Mouse (Mus musculus) intestine, embryonic 14.5 days (tissue): ENCODE measurements around the gene Slc22a14. TPM values are rescaled to one million over a fixed set of nuclear protein-coding genes. Genes with fewer than 3 reads are reported as not detected.
"Not testable (repeated sequence)": the region's sequence is repeated elsewhere in the genome, so short reads cannot be mapped to it uniquely, and the experiment has no call there.

Source experiments
- ATAC-seq: fragments of 200-750 bp; cut with Nextera tagmentation; replicated peaks from 2 replicates; pipeline ENCODE4 v1.8.0; 2017; ENCODE audit warnings: low read depth, moderate number of reproducible peaks, moderate TSS enrichment, moderate library complexity; ENCODE audit not compliant: low FRiP score, low TSS enrichment
- DNase-seq: peaks from one replicate; pipeline ENCODE4 v3.0.0-alpha.2; 2018; ENCODE audit warnings: low spot score
- H3K27ac ChIP-seq: fragments of 300-500 bp; sonication (generic); 2 replicates; pipeline ENCODE4 v1.5.1; 2014; ENCODE audit warnings: low read depth, mild to moderate bottlenecking, control low read depth
- H3K27me3 ChIP-seq: fragments of 300-500 bp; sonication (generic); replicated peaks from 2 replicates; pipeline ENCODE4 v1.6.1; 2014; ENCODE audit warnings: low read length, control low read depth; ENCODE audit not compliant: control insufficient read depth, insufficient read depth
- H3K36me3 ChIP-seq: fragments of 300-500 bp; sonication (generic); 2 replicates; pipeline ENCODE4 v1.6.1; 2014; ENCODE audit warnings: low read length, control low read depth; ENCODE audit not compliant: control insufficient read depth, insufficient read depth
- H3K4me1 ChIP-seq: fragments of 300-500 bp; sonication (generic); replicated peaks from 2 replicates; pipeline ENCODE4 v1.6.1; 2014; ENCODE audit warnings: low read length, control low read depth, mixed read lengths; ENCODE audit not compliant: control insufficient read depth, insufficient read depth
- H3K4me2 ChIP-seq: fragments of 300-500 bp; sonication (generic); 2 replicates; pipeline ENCODE4 v1.6.1; 2014; ENCODE audit warnings: low read length
- H3K4me3 ChIP-seq: fragments of 300-500 bp; sonication (generic); 2 replicates; pipeline ENCODE4 v1.5.1; 2014; ENCODE audit warnings: low read depth, low read length, control low read depth, mixed read lengths
- H3K9ac ChIP-seq: fragments of 300-500 bp; sonication (generic); 2 replicates; pipeline ENCODE4 v1.6.1; 2014; ENCODE audit warnings: mild to moderate bottlenecking, low read length
- H3K9me3 ChIP-seq: fragments of 300-500 bp; sonication (generic); 2 replicates; pipeline ENCODE4 v1.6.1; 2016; ENCODE audit warnings: low read length, control low read depth; ENCODE audit not compliant: control insufficient read depth
- WGBS: fragments of 180-500 bp; shearing (Covaris S2); extraction: QIAGEN DNeasy Blood & Tissue Kit; methylation state at CpG from one replicate; pipeline ENCODE4 v1.1.7; 2014; 5-methylcytosine and 5-hydroxymethylcytosine counted together
- polyA plus RNA-seq: library from polyadenylated mRNA; unstranded; fragments of >200 nt; fragmentation: Nextera tagmentation; extraction: Ambion mirVana; gene quantifications from 2 replicates; pipeline ENCODE4 v1.2.1, GENCODE M21; 2014

The Slc22a14 gene
- polyA plus RNA-seq, 1 experiment from 2014 or later: 0.11 TPM

GRCm38 (mm10) chr9:119230829-119231228 lies 134.5 kb downstream of the Slc22a14 start:
- Histone ChIP-seq H3K4me3 (no peak overlapping the region), H3K36me3 (no peaks in the 10 kb centered on the region), H3K27ac (no peak overlapping the region), H3K4me1 (no peaks in the 10 kb centered on the region), H3K9me3 (no peaks in the 10 kb centered on the region), H3K27me3 (no peaks in the 10 kb centered on the region), H3K9ac (no peak overlapping the region), H3K4me2 (no peak overlapping the region)
- WGBS: 84% methylated on average over 2 of the region's 2 CpGs
- ATAC-seq (no peak), DNase-seq (no peak)

DNA sequence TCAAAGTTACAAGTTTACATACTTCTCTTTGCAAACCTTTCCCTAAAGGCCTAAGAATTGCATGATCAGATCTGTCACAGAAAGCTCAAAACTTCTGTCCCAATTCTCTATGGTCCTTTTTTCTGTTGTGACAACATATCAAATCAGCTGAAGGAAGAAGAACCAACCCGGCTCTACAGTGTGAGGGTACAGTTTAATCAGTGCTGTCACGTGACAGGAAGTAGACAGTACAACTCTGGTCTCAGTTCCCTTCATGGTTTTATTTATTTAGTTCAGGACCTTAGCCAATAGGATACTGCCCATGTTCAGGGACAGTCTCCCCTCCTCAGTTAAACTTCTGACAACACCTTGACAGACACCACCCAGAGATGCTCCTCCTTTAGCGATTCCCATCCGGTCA lies 145.1 kb downstream of the Slc22a14 start:
- H3K4me3 ChIP-seq: no peak overlapping the region
- no peak for DNase-seq
- no peaks in the 10 kb centered on the region for H3K36me3 ChIP-seq
- no peak overlapping the region for H3K27ac ChIP-seq
- no peak for ATAC-seq
- no peak overlapping the region for H3K4me2 ChIP-seq
- H3K9me3 ChIP-seq: peaks cover 3% of the 10 kb centered on the region
- H3K4me1 ChIP-seq: no peaks in the 10 kb centered on the region
- H3K9ac ChIP-seq: no peak overlapping the region
- H3K27me3 ChIP-seq: no peaks in the 10 kb centered on the region
- WGBS: 82% methylated on average over 4 of the region's 4 CpGs

DNA sequence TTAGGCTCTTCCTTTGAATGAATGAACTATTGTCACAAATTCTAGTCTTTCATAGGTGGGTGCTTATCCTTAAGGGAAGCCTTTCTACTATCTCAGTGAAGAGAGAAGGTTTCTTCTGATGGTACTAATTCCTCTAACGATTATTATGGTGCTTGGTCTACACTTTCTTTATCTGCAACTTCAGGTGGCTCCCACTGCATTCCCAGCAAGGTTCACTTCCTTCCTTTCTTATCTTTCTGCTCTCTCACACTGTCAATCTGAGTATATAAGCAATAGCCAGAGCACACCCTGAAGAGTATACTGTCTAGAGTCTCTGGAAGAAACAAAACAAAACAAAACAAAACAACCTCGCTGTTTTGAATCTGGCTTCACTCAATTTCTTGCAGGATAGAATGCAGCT lies 145.7 kb downstream of the Slc22a14 start:
- no peak overlapping the region for H3K4me2 ChIP-seq
- DNase-seq (no peak), ATAC-seq (no peak)
- peaks cover 3% of the 10 kb centered on the region; the same call in 1 of the 2 replicates for H3K9me3 ChIP-seq
- H3K4me1 ChIP-seq: no peaks in the 10 kb centered on the region
- no peaks in the 10 kb centered on the region for H3K27me3 ChIP-seq
- no peak overlapping the region for H3K9ac ChIP-seq
- no peaks in the 10 kb centered on the region for H3K36me3 ChIP-seq
- 82% methylated on average over 2 of the region's 2 CpGs for WGBS
- H3K4me3 ChIP-seq: no peak overlapping the region
- H3K27ac ChIP-seq: no peak overlapping the region

- WGBS: 75% methylated on average over 2 of the region's 2 CpGs
- not testable (repeated sequence) for H3K9ac ChIP-seq, H3K36me3 ChIP-seq, DNase-seq, H3K9me3 ChIP-seq, H3K27me3 ChIP-seq, ATAC-seq, H3K4me1 ChIP-seq, H3K27ac ChIP-seq, H3K4me3 ChIP-seq, H3K4me2 ChIP-seq
These were observed 150.0 kb downstream of the Slc22a14 start for GRCm38 (mm10) chr9:119215341-119215740.

DNA sequence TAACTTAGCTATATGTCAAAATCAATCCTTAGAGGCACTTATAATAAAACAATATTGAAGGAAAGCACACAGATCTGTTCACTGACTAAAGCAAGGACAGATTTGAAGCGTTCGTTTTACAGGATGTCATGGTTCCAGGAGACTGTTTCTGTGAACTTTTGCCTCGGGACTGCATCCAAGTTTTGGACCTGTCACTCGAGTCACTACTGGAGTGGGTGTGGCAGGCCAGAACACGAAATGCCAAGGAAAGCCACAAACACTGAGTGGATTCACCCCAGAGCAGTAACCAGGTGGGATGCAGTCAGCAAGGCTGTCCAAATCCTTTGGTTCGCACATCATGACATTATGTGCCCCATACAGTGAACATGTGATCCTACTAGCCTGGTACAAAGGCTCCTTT lies 150.8 kb downstream of the Slc22a14 start:
- WGBS: 87% methylated on average over 6 of the region's 6 CpGs
- ATAC-seq: no peak

DNA sequence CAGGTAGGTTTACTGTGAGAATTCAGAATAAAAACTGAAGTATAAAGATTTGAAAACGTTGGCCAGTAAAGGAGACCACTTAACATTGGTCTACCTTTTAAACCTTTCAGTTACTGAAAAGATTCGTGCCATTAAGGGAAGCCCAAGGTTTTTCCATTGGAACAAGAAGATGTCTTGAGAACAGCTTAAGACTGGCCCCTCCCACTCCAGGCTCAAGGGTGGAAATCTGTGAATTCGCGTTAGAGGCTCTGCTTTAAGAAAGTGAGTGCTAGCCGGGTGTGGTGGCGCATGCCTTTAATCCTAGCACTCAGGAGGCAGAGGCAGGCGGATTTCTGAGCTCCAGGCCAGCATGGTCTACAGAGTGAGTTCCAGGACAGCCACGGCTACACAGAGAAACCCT lies 152.4 kb downstream of the Slc22a14 start:
- Histone ChIP-seq H3K4me3 (no peak overlapping the region), H3K36me3 (no peaks in the 10 kb centered on the region), H3K4me1 (no peaks in the 10 kb centered on the region), H3K27ac (no peak overlapping the region), H3K9me3 (peaks cover 3% of the 10 kb centered on the region; the same call in 1 of the 2 replicates), H3K9ac (no peak overlapping the region), H3K4me2 (no peak overlapping the region), H3K27me3 (no peaks in the 10 kb centered on the region)
- 80% methylated on average over 8 of the region's 8 CpGs for WGBS
- no peak for DNase-seq
- no peak for ATAC-seq

More for the DNA sequence above, 150.8 kb downstream of the Slc22a14 start:
- Histone ChIP-seq H3K27me3 (no peaks in the 10 kb centered on the region), H3K4me2 (no peak overlapping the region), H3K9me3 (peaks cover 3% of the 10 kb centered on the region; the same call in 1 of the 2 replicates), H3K9ac (no peak overlapping the region), H3K27ac (no peak overlapping the region), H3K4me3 (no peak overlapping the region), H3K4me1 (no peaks in the 10 kb centered on the region), H3K36me3 (no peaks in the 10 kb centered on the region)
- no peak for DNase-seq

DNA sequence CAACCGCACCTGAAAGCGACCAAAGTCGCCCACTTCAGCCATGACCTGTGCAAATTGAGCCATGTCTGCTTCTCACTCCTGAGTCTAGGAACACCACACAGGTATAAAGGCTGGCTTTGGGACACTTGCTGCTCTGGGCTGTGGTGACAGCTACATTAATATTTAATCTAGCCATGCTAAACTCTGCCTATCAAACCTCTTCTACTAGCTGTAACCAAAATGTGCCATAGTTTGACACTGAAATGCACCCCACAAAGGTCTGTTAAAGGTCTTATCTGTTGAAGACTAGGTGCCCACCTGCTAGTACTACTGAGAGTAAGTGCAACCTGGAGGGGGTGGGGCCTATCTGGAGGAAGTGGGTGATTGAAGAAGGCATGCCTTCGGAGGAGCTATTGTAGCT lies 156.4 kb downstream of the Slc22a14 start, which contains the start of gene Slc22a13:
Slc22a13 (minus strand) TSS at position 101 of the 400 bp plus-strand sequence.
- no peak for DNase-seq
- H3K36me3 ChIP-seq: no peaks in the 10 kb centered on the region

GRCm38 (mm10) chr9:119207113-119207512 lies 158.2 kb downstream of the Slc22a14 start:
- H3K27me3 ChIP-seq: no peaks in the 10 kb centered on the region
- H3K9me3 ChIP-seq: peaks cover 7% of the 10 kb centered on the region
- no peak overlapping the region for H3K4me2 ChIP-seq
- no peaks in the 10 kb centered on the region for H3K4me1 ChIP-seq
- DNase-seq (no peak), ATAC-seq (no peak)
- 48% methylated on average over 4 of the region's 4 CpGs for WGBS
- no peaks in the 10 kb centered on the region for H3K36me3 ChIP-seq
- H3K27ac ChIP-seq: no peak overlapping the region
- no peak overlapping the region for H3K4me3 ChIP-seq
- no peak overlapping the region for H3K9ac ChIP-seq

More for the DNA sequence above, 156.4 kb downstream of the Slc22a14 start, which contains the start of gene Slc22a13:
- Histone ChIP-seq H3K4me1 (no peaks in the 10 kb centered on the region), H3K9me3 (peaks cover 4% of the 10 kb centered on the region), H3K27ac (no peak within 1 kb of the TSS), H3K27me3 (no peaks in the 10 kb centered on the region), H3K9ac (no peak within 1 kb of the TSS), H3K4me2 (no peak within 1 kb of the TSS), H3K4me3 (no peak within 1 kb of the TSS)
- 90% methylated on average over 4 of the region's 4 CpGs for whole genome bisulfite sequencing
- ATAC-seq: no peak

GRCm38 (mm10) chr9:119206666-119207065 lies 158.7 kb downstream of the Slc22a14 start:
- H3K27me3 ChIP-seq: no peaks in the 10 kb centered on the region
- WGBS: 74% methylated on average over 2 of the region's 2 CpGs
- no peak overlapping the region for H3K27ac ChIP-seq
- no peak overlapping the region for H3K4me3 ChIP-seq
- H3K36me3 ChIP-seq: no peaks in the 10 kb centered on the region
- ATAC-seq (no peak), DNase-seq (no peak)
- H3K9me3 ChIP-seq: peaks cover 7% of the 10 kb centered on the region
- no peak overlapping the region for H3K4me2 ChIP-seq
- no peaks in the 10 kb centered on the region for H3K4me1 ChIP-seq
- no peak overlapping the region for H3K9ac ChIP-seq
